Mouse (Mus musculus): ENCODE measurements around the gene Cdk2ap2. TPM values are rescaled to one million over a fixed set of nuclear protein-coding genes. Genes with fewer than 3 reads are reported as not detected.

The Cdk2ap2 gene
- total RNA-seq, 1 experiment: 39.6 TPM

GRCm38 (mm10) chr19:4143759-4144268 lies 46.8 kb downstream of the Cdk2ap2 start, which contains the start of gene Cabp4:
Gene Cabp4, minus strand, starts transcription at chr19:4144033.
- Histone ChIP-seq H3K4me1 (ENCODE audit: control insufficient read depth in 2 of 2, insufficient read depth in 2 of 2, low read length in 2 of 2, poor library complexity in 1 of 2) (peaks cover 3 to 10% of the 10 kb centered on the region in 2 experiments; a peak in 2 of 4 replicates), H3K9ac (ENCODE audit: insufficient read depth, low read depth, low read length, poor library complexity, severe bottlenecking) (no peak within 1 kb of the TSS), H3K27ac (ENCODE audit: insufficient read depth, low read depth, low read length, poor library complexity, severe bottlenecking) (no peak within 1 kb of the TSS), H3K36me3 (ENCODE audit: control insufficient read depth, insufficient read depth, low read length, poor library complexity, severe bottlenecking) (no peaks in the 10 kb centered on the region), H3K9me3 (ENCODE audit: control insufficient read depth, insufficient read depth, low read depth, low read length) (no peaks in the 10 kb centered on the region), H3K4me3 (ENCODE audit: insufficient read depth in 1 of 2, low read depth in 1 of 2, low read length in 2 of 2, poor library complexity in 1 of 2, severe bottlenecking in 1 of 2) (no peak within 1 kb of the TSS)
- TF ChIP-seq CHD2 (IDR thresholded peaks at IDR 0.05; ENCODE audit: low read depth, low read length): no peak
- TF ChIP-seq ZNF384 (IDR thresholded peaks at IDR 0.05; ENCODE audit: low read depth, low read length): no peak
- no peak for TF ChIP-seq HCFC1 (IDR thresholded peaks at IDR 0.05; ENCODE audit: borderline replicate concordance, insufficient read depth, low read length)
- no peak for TF ChIP-seq MAFK (IDR thresholded peaks at IDR 0.05; ENCODE audit: insufficient read depth, low read depth, low read length)
- TF ChIP-seq ZC3H11A (IDR thresholded peaks at IDR 0.05; ENCODE audit: borderline replicate concordance, low read depth, low read length): no peak
- in situ Hi-C loops (cut with MboI; ENCODE audit: low sequenced_read_pairs in 2 of 2, unreplicated experiment in 2 of 2): no loop called here
- no peak for DNase-seq (ENCODE audit: low read depth, low spot score)

GRCm38 (mm10) chr19:4144550-4145498 lies 47.8 kb downstream of the Cdk2ap2 start:
- Histone ChIP-seq H3K4me1 (ENCODE audit: control insufficient read depth in 2 of 2, insufficient read depth in 2 of 2, low read length in 2 of 2, poor library complexity in 1 of 2) (peaks cover 3 to 18% of the 10 kb centered on the region in 2 experiments; a peak in 2 of 4 replicates), H3K27ac (ENCODE audit: insufficient read depth, low read depth, low read length, poor library complexity, severe bottlenecking) (no peak overlapping the region), H3K9ac (ENCODE audit: insufficient read depth, low read depth, low read length, poor library complexity, severe bottlenecking) (no peak overlapping the region), H3K36me3 (ENCODE audit: control insufficient read depth, insufficient read depth, low read length, poor library complexity, severe bottlenecking) (peaks cover 1% of the 10 kb centered on the region; the same call in 1 of the 2 replicates), H3K4me3 (ENCODE audit: insufficient read depth in 1 of 2, low read depth in 1 of 2, low read length in 2 of 2, poor library complexity in 1 of 2, severe bottlenecking in 1 of 2) (no peak overlapping the region), H3K9me3 (ENCODE audit: control insufficient read depth, insufficient read depth, low read depth, low read length) (no peaks in the 10 kb centered on the region)
- no peak for DNase-seq (ENCODE audit: low read depth, low spot score)
- in situ Hi-C loops (cut with MboI; ENCODE audit: low sequenced_read_pairs in 2 of 2, unreplicated experiment in 2 of 2): no loop called here
- TF ChIP-seq HCFC1 (IDR thresholded peaks at IDR 0.05; ENCODE audit: borderline replicate concordance, insufficient read depth, low read length): no peak

GRCm38 (mm10) chr19:4145936-4146335 lies 49.0 kb downstream of the Cdk2ap2 start:
- H3K9me3 ChIP-seq (ENCODE audit: control insufficient read depth, insufficient read depth, low read depth, low read length): no peaks in the 10 kb centered on the region
- H3K27ac ChIP-seq (ENCODE audit: insufficient read depth, low read depth, low read length, poor library complexity, severe bottlenecking): no peak overlapping the region
- peaks cover 11% of the 10 kb centered on the region; the same call in 1 of the 2 replicates for H3K36me3 ChIP-seq (ENCODE audit: control insufficient read depth, insufficient read depth, low read length, poor library complexity, severe bottlenecking)
- TF ChIP-seq ZNF384 (IDR thresholded peaks at IDR 0.05; ENCODE audit: low read depth, low read length) (no peak), HCFC1 (IDR thresholded peaks at IDR 0.05; ENCODE audit: borderline replicate concordance, insufficient read depth, low read length) (no peak)
- H3K4me3 ChIP-seq (ENCODE audit: insufficient read depth in 1 of 2, low read depth in 1 of 2, low read length in 2 of 2, poor library complexity in 1 of 2, severe bottlenecking in 1 of 2): no peak overlapping the region
- no peak overlapping the region for H3K9ac ChIP-seq (ENCODE audit: insufficient read depth, low read depth, low read length, poor library complexity, severe bottlenecking)
- in situ Hi-C loops (cut with MboI; ENCODE audit: low sequenced_read_pairs in 2 of 2, unreplicated experiment in 2 of 2): no loop called here
- no peak for DNase-seq (ENCODE audit: low read depth, low spot score)
- peaks cover 3 to 25% of the 10 kb centered on the region in 2 experiments; a peak in 3 of 4 replicates for H3K4me1 ChIP-seq (ENCODE audit: control insufficient read depth in 2 of 2, insufficient read depth in 2 of 2, low read length in 2 of 2, poor library complexity in 1 of 2)

GRCm38 (mm10) chr19:4146366-4147021 lies 49.5 kb downstream of the Cdk2ap2 start:
- in situ Hi-C loops (cut with MboI; ENCODE audit: low sequenced_read_pairs in 2 of 2, unreplicated experiment in 2 of 2): no loop called here
- H3K4me1 ChIP-seq (ENCODE audit: control insufficient read depth in 2 of 2, insufficient read depth in 2 of 2, low read length in 2 of 2, poor library complexity in 1 of 2): peaks cover 3 to 29% of the 10 kb centered on the region in 2 experiments
- no peak overlapping the region for H3K4me3 ChIP-seq (ENCODE audit: insufficient read depth in 1 of 2, low read depth in 1 of 2, low read length in 2 of 2, poor library complexity in 1 of 2, severe bottlenecking in 1 of 2)
- H3K9me3 ChIP-seq (ENCODE audit: control insufficient read depth, insufficient read depth, low read depth, low read length): no peaks in the 10 kb centered on the region
- no peak for DNase-seq (ENCODE audit: low read depth, low spot score)
- H3K9ac ChIP-seq (ENCODE audit: insufficient read depth, low read depth, low read length, poor library complexity, severe bottlenecking): no peak overlapping the region
- TF ChIP-seq HCFC1 (IDR thresholded peaks at IDR 0.05; ENCODE audit: borderline replicate concordance, insufficient read depth, low read length) (no peak), MAFK (IDR thresholded peaks at IDR 0.05; ENCODE audit: insufficient read depth, low read depth, low read length) (no peak)
- no peak overlapping the region for H3K27ac ChIP-seq (ENCODE audit: insufficient read depth, low read depth, low read length, poor library complexity, severe bottlenecking)
- peaks cover 16% of the 10 kb centered on the region; the same call in 1 of the 2 replicates for H3K36me3 ChIP-seq (ENCODE audit: control insufficient read depth, insufficient read depth, low read length, poor library complexity, severe bottlenecking)

All from ES-E14 (cell line).